Mouse (Mus musculus): ENCODE data around the gene Szrd1.

DNA sequence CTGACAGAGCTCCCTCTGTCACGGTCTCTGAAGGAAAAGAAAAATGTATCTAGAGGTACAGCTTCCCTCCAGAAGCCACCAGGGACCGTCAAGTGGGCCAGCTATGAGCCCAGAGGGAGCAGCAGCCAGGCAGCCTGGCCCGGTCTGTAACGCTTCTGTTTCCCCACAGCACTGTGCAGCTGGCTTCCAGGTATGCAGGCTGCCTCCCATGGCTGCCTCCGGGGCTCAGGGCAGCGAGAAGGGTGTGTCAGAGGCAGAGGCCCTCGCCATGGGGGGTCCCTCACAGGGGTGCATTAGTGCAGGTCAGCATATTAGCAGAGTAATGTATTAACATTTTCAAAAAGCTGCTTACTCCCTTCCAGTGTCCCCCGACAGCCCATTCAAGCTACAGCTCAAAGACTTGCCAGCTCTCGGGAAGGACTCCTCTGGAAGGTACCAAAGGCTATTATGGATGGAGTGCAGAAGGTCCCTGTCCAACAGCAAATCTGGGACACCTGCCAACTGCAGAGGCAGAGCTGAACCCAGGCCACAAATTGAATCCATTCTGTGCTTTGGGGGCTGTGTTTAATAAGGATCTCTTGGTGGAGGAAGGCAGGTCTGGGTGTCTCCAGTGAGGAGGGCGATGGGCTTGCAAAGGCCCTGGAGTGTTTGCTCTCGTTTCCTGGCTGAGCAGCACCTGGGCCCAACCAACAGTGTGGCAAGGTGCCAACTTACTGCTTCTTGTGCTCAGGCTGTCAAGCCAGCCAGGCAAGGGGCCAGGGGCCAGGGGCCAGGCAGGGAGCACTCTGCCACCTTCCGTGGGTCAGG is 72.7 kb downstream of the Szrd1 start:
- TF ChIP-seq CTCF (IDR thresholded peaks at IDR 0.05; ENCODE audit: control insufficient read depth, insufficient read depth, insufficient replicate concordance, low read depth, low read length) = no peak
- no peak for TF ChIP-seq POLR2A (IDR thresholded peaks at IDR 0.05; ENCODE audit: control insufficient read depth, low read depth, low read length)
